Mouse (Mus musculus) spleen, adult 2 months (tissue): ENCODE data around the gene Naga. TPM values are rescaled to one million over a fixed set of nuclear protein-coding genes. Genes with fewer than 3 reads are reported as not detected.

ENCODE experiments used
- DNase-seq, 2 experiments: peaks; one replicate each; pipeline versions ENCODE4 v3.0.0 to v3.0.0-alpha.2; 2012 to 2021; ENCODE audit warnings: low spot score in 2 of 2, low read depth in 1 of 2
- H3K27ac ChIP-seq: fragments of 200-500 bp; 2 replicates; pipeline ENCODE4 v1.5.1; 2012; ENCODE audit warnings: low read length, inconsistent platforms; ENCODE audit not compliant: insufficient read depth
- H3K27me3 ChIP-seq: fragments of 200-500 bp; 2 replicates; pipeline ENCODE4 v1.6.1; 2012; ENCODE audit warnings: mild to moderate bottlenecking, moderate library complexity, low read length, inconsistent platforms; ENCODE audit not compliant: control insufficient read depth, insufficient read depth
- H3K36me3 ChIP-seq: fragments of 200-500 bp; 2 replicates; pipeline ENCODE4 v1.6.1; 2012; ENCODE audit warnings: mild to moderate bottlenecking, low read length, inconsistent platforms; ENCODE audit not compliant: control insufficient read depth, insufficient read depth
- H3K4me1 ChIP-seq: fragments of 200-500 bp; 2 replicates; pipeline ENCODE4 v1.6.1; 2011; ENCODE audit warnings: inconsistent platforms; ENCODE audit not compliant: control insufficient read depth, insufficient read depth, insufficient read length
- H3K4me3 ChIP-seq: fragments of 200-500 bp; 2 replicates; pipeline ENCODE4 v1.5.1; 2011; ENCODE audit warnings: mild to moderate bottlenecking, inconsistent platforms; ENCODE audit not compliant: insufficient read depth, insufficient read length; ENCODE audit errors: extremely low read depth
- CTCF ChIP-seq: fragments of 200-500 bp; IDR thresholded peaks from 2 replicates; pipeline ENCODE4 v1.5.1; 2011; ENCODE audit warnings: mild to moderate bottlenecking, inconsistent platforms; ENCODE audit not compliant: insufficient read depth, insufficient read length, insufficient replicate concordance; ENCODE audit errors: extremely low read depth
- POLR2A ChIP-seq: fragments of 200-500 bp; IDR thresholded peaks from 2 replicates; pipeline ENCODE4 v1.6.1; 2011; ENCODE audit warnings: low read depth, low read length, inconsistent platforms
- WGBS: fragments of 180-500 bp; shearing (Covaris S2); methylation state at CpG from one replicate; pipeline ENCODE4 v1.1.7; 2018; 5-methylcytosine and 5-hydroxymethylcytosine counted together
- polyA plus RNA-seq: library from polyadenylated mRNA; depleted of rRNA; stranded (reverse); fragments of >200 nt; gene quantifications from 2 replicates; pipeline ENCODE4 v1.2.3, GENCODE M21; 2012

Naga gene
- polyA plus RNA-seq, 1 experiment = 121 TPM

DNA sequence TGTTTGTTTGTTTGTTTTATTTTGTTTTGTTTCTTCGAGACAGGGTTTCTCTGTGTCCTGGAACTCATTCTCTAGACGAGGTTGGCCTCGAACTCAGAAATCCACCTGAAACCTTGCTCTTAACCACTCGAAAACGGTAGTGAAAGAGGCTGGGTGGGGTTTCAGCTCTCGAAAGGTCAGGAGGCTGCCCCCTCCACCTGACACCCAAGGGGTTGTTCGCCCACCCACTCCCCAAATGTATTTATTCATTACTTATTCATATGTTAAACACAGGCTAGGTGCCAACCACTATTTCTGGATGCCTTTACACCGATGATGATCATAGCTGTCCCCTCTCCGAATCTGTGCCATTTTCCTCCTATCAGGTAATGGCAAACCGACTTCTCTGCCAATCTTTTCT, 425 bp upstream of the Naga start:
- DNase-seq = no peak
- Histone ChIP-seq H3K27ac (no peak overlapping the region), H3K27me3 (no peaks in the 10 kb centered on the region), H3K4me1 (peaks cover 8% of the 10 kb centered on the region), H3K36me3 (peaks cover 13% of the 10 kb centered on the region), H3K4me3 (peak overlapping the region; percentile 73; the same call in 1 of the 2 replicates)
- WGBS = 55% methylated on average over 10 of the region's 10 CpGs
- no peak for TF ChIP-seq CTCF
- no peak for TF ChIP-seq POLR2A

DNA sequence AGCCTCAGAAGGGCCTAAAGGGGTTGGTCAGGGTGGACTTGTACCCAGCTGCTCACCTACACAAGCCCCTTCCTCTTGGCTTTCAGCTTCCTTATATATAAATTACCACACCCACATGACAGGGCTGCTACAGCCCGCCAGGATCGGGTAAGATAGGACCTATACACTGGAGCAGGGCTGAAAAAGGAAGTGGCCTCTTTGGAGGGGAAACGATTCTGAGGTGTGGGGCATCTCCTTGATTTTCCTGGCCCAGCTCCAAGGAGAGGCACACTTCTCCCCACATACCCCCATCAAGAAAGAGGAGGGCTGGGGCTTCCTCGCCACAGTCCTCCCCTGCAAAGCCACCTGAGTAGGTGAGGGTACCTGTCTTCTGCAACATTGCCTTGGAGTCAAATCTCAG, 850 bp downstream of the Naga start:
- under 1% methylated on average over 4 of the region's 4 CpGs for WGBS
- no peak for DNase-seq
- Histone ChIP-seq H3K27ac (peak overlapping the region; percentile 15; the same call in 1 of the 2 replicates), H3K27me3 (no peaks in the 10 kb centered on the region), H3K4me1 (peaks cover 8% of the 10 kb centered on the region), H3K4me3 (peak overlapping the region; percentile 73), H3K36me3 (peaks cover 13% of the 10 kb centered on the region)
- no peak for TF ChIP-seq POLR2A
- no peak for TF ChIP-seq CTCF

DNA sequence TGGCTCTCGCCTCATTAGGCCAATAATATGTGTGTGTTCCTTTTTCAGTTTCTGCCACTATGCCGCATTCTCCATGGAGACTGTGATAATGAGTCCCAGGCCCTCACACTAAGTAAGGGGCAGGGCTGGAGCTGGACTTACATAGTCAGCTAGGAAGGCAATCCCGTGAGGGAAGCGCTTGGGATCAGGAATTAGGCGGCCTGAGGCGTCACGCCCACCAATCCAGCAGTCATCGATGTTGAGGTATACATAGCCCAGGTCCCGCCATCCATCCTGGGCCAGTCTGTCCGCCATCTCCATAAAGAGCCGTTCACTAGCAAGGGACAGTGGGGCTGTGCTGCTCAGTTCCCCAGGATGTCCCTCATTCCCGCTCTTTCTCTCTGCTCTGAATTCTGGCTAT, 2.1 kb downstream of the Naga start:
- Histone ChIP-seq H3K27ac (no peak overlapping the region), H3K36me3 (peaks cover 13% of the 10 kb centered on the region), H3K27me3 (no peaks in the 10 kb centered on the region), H3K4me3 (no peak overlapping the region), H3K4me1 (peaks cover 8% of the 10 kb centered on the region)
- WGBS = 95% methylated on average over 12 of the region's 12 CpGs
- no peak for DNase-seq
- no peak for TF ChIP-seq POLR2A
- TF ChIP-seq CTCF = no peak

DNA sequence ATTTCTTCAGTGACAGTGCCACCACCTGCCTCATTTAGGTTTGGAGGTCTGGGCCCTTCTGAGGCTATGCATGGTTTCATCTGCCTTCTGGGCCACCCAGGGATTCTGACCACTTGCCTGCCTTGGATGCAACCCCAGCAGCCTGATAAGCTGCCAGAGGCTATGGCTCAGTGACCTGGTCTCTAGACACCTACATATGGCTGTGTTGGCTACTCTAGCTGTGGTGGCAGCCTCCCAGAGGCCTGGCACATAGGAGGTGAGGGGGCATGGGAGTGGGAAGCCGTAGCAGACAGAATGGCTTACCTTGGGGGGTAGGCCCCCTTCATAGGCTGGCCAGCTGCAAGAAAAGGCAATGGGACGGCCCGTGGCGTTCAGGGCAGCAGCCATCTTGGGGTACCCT, 3.5 kb downstream of the Naga start:
- DNase-seq = no peak
- H3K27me3 ChIP-seq = no peaks in the 10 kb centered on the region
- H3K36me3 ChIP-seq = peaks cover 16% of the 10 kb centered on the region
- no peak overlapping the region for H3K4me3 ChIP-seq
- peaks cover 8% of the 10 kb centered on the region; the same call in 1 of the 2 replicates for H3K4me1 ChIP-seq
- 86% methylated on average over 4 of the region's 4 CpGs for WGBS
- no peak overlapping the region for H3K27ac ChIP-seq
- TF ChIP-seq CTCF = no peak
- no peak for TF ChIP-seq POLR2A

DNA sequence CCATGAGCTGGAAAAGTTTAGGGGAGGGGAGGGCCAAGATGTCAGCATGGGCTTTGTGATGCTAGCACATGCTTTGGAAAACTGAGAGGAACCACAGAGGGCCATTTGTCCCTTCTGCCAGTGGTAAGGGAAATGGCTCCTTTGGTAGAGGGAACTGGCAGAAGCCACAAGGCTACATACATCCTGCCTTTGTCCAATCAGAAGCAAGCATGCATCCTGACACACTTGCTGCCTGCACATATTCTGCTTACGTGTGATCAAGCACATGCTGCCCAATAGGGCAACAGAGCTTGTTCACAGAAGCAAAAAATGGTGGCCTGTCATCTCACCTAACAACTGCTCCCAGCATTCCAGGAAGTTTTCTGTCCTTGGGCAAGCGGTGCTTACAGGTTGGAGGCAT, 13.3 kb downstream of the Naga start:
- Histone ChIP-seq H3K4me1 (no peaks in the 10 kb centered on the region), H3K4me3 (no peak overlapping the region), H3K27ac (no peak overlapping the region), H3K36me3 (peaks cover 7% of the 10 kb centered on the region), H3K27me3 (no peaks in the 10 kb centered on the region)
- 48% methylated on average over 2 of the region's 2 CpGs for WGBS
- TF ChIP-seq CTCF (no peak), POLR2A (no peak)
- no peak for DNase-seq

DNA sequence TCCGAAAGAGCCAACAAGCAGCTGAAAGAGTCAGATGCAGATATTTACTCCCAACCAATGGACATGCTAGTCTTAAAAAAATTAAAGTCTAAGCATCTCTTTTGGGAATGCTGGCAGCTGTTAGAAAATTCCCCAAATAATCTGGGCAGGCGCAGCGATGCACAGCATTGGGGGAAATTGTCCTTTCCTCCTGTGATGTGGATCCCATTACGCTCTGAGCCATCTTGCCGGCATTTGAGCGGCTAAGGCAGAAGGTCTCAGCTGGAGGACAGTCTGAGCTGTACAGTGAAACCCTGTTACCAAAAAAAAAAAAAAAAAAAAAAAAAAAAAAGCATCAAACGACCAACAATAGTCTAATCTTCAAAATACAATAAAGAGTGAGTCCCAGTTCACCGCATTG, 16.5 kb downstream of the Naga start:
- no peak for DNase-seq
- H3K4me1 ChIP-seq = no peaks in the 10 kb centered on the region
- WGBS = 82% methylated on average over 8 of the region's 8 CpGs

DNA sequence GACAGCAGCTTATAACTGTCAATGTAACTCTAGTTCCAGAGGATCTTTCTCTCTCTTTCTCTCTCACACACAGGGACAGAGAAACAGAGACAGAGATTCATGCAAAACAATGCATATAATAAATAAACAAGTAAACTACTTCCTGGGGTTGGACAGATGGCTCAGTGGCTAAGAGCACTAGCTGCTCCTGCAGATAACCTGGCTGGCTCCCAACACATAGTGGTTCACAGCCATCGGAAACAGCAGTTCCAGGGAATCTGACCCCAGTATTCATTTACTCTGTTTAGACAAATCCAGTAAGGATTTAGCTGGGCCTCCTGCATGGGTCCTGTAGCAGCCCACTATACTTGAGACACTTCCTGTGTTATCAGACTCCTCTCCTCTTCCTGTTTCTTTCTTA, 19.1 kb downstream of the Naga start:
- H3K4me1 ChIP-seq = no peaks in the 10 kb centered on the region
- no peak for DNase-seq
- WGBS = 72% methylated on average over 1 of the region's 1 CpGs

More for the DNA sequence above, 16.5 kb downstream of the Naga start:
- TF ChIP-seq CTCF (no peak), POLR2A (no peak)
- no peak overlapping the region for H3K4me3 ChIP-seq
- no peak overlapping the region for H3K27ac ChIP-seq
- no peaks in the 10 kb centered on the region for H3K36me3 ChIP-seq
- no peaks in the 10 kb centered on the region for H3K27me3 ChIP-seq

More for the DNA sequence above, 19.1 kb downstream of the Naga start:
- Histone ChIP-seq H3K4me3 (no peak overlapping the region), H3K27me3 (no peaks in the 10 kb centered on the region), H3K36me3 (no peaks in the 10 kb centered on the region), H3K27ac (no peak overlapping the region)
- TF ChIP-seq CTCF (no peak), POLR2A (no peak)
